Mouse (Mus musculus) cortical plate, adult 2 months (tissue): Measurements from ENCODE around the gene Gm29609.

ENCODE experiments used
- CTCF ChIP-seq: fragments of 200-500 bp; IDR thresholded peaks from 2 replicates; pipeline ENCODE4 v1.5.1; 2011; ENCODE audit warnings: mild to moderate bottlenecking, control low read depth, low read length; ENCODE audit not compliant: insufficient read depth; ENCODE audit errors: extremely low read depth
- POLR2A ChIP-seq: fragments of 200-500 bp; IDR thresholded peaks from 2 replicates; pipeline ENCODE4 v1.6.1; 2011; ENCODE audit warnings: mild to moderate bottlenecking, low read length, control low read depth; ENCODE audit not compliant: insufficient read depth; ENCODE audit errors: extremely low read depth

GRCm38 (mm10) chr5:31149781-31150180 is 29.9 kb downstream of the Gm29609 start:
- no peak for TF ChIP-seq CTCF
- no peak for TF ChIP-seq POLR2A
